Mouse (Mus musculus) adrenal gland, postnatal 25 days (tissue): Measurements from ENCODE around the gene Samm50. TPM values are rescaled to one million over a fixed set of nuclear protein-coding genes. Genes with fewer than 3 reads are reported as not detected.

ENCODE experiments used
- DNase-seq: peaks from one replicate; pipeline ENCODE4 v3.0.0; 2021; ENCODE audit warnings: mixed read lengths
- microRNA-seq, 2 experiments: library from miRNA; unstranded; fragments of <30 nt; microRNA quantifications; one replicate each; pipeline ENCODE4 v1.2.0; 2021
- total RNA-seq: library from RNA; stranded (reverse); gene quantifications from 2 replicates; pipeline ENCODE4 v1.2.3, GENCODE M21; 2021

The Samm50 gene
- total RNA-seq, 1 experiment from 2014 or later: 136 TPM

DNA sequence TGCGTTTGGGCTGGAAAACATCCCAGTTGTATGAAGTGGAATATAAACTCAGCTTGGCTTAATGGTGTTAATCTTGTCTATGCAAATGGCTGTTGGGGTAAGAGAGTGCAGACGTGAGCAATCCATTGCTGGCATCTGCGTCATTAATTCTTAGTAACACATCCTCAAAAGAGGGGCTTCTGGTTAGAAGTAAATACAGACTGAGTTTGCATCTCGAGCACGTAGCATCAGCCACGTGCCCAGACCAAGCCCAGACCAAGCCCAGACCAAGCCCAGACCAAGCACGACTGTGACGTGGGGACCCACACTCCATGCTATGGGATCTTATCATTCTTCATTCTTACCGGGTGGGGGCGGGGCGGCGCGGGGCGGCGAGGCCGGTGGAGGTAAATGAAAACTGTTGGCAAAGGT lies 47.0 kb downstream of the Samm50 start:
- no peak for DNase-seq

- DNase-seq: no peak
These were observed 49.5 kb downstream of the Samm50 start for GRCm38 (mm10) chr15:84241520-84241919.

GRCm38 (mm10) chr15:84245104-84245503 lies 53.1 kb downstream of the Samm50 start:
- DNase-seq: no peak

- no peak for DNase-seq
These were observed 54.2 kb downstream of the Samm50 start for GRCm38 (mm10) chr15:84246195-84246594.

DNA sequence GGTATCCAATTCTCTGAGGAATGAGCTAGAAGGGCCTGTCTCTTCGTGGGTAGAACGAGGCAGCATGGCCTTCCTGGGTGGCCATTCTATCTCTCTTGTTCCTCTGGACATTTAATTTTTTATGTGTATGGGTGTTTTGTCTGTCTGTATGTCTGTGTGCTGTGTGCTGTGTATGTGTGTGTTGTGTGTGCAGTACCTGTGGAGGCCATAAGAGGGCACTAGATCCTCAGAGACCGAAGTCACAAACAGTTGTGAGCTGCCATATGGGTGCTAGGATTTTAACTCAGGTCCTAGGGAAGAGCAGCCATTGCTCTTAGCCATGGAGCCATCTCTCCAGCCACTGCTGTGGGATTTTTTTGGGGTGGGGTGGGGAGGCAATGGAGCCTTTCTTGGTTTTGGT lies 55.3 kb downstream of the Samm50 start:
- DNase-seq: no peak

- DNase-seq: peak; percentile 69
These were observed 59.2 kb downstream of the Samm50 start for GRCm38 (mm10) chr15:84251227-84251626.

DNA sequence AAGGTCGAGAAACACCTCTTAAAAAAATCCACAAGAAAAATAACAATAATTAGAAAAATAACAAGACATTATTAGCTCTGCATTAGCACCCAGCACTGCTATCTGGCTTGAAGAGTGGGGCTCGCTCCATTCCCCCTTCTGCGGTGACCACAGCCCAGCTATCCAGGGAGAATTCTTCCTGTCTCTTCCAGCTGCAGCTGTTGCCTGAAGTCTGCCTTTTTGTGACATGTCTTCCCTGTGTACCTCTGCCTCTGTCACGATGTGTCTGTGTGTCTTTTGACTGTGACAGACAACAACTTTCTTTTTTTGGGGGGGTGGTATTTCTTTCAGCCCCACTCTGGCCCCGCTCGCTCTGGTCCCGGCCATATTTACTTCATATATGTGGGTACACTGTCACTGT lies 60.6 kb downstream of the Samm50 start:
- DNase-seq: no peak

DNA sequence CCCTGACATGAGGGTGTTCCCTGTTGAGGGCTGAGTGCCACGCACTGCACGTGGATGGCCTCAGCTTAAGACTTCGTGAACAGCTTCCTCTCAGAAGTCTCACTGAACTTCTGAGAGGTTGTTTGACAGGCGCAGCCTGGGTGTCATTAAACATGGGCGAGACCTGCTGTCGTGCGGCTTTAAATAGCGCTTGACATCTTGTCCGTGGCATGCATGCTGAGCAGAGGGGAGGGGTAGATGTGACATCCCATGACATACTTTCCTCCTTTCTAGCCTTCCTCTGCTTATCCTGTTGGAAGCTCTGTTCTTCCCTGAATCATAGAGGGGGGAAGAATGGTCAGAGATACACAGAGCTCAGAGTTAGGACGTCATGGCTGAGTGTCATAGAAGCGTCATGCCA lies 61.7 kb downstream of the Samm50 start:
- DNase-seq: no peak

DNA sequence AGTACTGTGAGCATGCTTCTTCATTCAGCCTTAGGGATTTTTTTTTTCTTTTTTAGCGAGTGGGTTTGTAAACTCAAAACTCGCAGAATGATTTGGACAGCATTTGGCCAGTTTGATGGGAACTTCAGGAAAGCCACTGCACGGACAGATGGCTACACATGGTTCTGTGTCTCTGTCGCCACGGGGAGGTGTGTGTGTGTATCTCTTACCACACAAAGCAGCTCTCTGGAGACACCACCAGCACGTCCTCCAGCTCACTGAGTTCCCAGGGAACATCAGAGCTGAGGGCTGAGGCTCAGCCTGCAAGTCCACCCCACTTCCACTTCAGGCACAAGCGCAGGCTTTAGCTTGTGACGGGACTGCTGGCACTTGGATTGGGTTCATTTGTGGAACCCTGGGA lies 62.3 kb downstream of the Samm50 start:
- DNase-seq: no peak

- no peak for DNase-seq
These were observed 64.3 kb downstream of the Samm50 start for GRCm38 (mm10) chr15:84256254-84256850.

DNA sequence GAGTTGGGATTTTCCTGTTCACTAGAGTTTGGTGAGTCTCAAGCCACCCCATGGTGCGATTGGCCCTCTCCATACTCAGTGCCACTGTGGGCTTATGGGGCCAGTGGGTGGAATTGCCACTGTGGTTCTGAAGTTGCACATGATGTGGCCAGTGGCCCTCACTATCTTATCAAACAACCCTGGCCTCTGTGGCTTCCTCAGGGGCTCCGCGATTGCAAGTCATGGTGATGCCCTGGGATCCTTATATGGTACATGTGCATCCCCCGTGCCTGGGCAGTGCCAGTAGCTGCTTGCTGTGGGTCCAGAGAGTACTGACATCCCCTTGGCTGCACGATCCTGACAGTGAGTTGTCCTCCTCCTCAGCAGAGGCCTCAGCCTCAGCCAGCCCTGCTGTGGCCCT lies 64.8 kb downstream of the Samm50 start:
- DNase-seq: no peak

DNA sequence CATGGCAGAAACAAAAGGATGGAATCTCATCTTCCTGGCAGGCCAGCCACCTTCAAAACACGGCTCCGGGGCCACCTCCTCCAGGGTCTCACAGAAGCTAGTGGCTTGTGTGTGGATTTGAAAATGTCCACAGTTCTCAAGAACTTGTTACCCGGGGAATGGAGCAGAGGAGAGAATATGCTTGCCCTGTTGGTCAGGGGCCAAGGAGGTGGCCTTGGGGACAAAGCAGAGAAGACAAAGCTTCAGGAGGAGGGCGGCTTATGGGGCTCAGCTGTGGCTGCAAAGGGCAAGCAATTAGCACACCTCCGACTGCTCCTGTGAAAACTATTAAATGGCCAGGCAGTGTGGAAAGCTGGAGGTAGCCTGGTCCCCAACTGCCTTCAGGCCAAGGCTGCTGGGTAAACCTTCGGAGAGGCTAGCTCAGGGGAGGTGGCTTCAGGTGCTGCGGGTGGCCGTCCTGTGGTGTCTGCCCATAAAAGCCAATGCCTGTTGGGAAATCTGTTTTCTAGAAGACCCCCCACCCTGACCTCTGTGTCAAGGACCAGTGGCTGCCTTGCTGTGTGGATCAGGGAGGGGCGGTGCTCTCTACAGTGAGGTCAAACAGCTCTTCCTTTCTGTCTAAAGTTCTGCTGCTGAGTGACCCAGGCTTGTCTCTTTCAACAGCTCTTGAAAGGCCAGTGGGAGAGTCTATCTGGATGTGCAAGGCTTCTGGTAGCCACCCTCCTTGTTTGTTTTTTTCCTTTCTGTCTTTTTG lies 66.7 kb downstream of the Samm50 start:
- DNase-seq: peak; percentile 51

DNA sequence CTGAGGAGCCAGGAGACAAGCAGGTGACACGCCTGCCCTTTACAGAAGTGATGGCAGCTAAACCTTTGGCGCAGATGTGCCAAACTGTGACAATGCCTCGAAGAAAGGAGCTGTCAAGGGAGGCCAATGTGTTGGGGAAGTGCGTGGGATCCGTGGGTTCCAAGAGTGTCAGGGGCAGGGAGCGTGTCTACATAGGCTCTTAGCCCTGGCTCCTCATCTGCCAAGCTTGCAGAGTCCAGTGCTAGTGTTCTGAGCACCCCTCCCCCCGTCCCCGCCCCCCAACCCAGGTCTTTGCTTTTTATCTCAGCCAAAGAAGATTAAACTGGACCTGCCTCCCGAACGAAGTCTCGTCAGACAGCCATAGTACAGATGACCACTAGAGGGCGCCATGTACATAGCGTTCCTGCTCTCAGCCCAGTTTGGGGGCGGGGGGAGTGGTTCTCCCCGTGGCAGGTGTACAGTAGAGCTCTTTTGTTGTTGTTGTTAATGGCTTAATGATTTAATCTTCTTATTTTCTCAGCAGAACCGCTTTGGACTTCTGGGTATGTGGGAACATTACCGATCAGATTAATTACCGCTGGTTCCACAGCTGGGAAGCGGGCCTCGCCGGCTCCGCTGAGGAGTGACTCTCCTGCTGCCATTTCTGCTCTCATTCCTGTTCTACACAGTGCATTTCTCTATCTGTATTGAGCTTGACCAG lies 68.2 kb downstream of the Samm50 start:
- DNase-seq: peak; percentile 73

- no peak for DNase-seq
These were observed 70.6 kb downstream of the Samm50 start for GRCm38 (mm10) chr15:84262630-84263029.

DNA sequence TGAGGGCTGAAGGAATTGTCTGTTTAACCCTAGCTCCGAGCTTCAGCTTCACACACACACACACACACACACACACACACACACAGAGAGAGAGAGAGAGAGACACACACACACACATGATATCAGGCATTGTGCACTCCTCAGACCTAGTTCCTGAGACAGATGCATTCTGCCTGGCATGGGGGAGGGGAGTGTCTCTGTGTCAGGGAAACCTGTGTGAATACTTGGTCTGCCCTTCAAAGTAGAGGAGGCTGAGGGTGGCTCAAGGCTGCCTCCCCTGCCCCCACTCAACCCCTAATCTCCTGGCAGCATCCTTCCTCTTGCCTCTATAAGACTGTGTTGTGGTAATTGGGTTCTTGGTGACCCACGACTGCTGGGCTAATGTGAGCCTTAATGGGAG lies 71.5 kb downstream of the Samm50 start:
- DNase-seq: no peak

- DNase-seq: peak; percentile 26
These were observed 73.1 kb downstream of the Samm50 start for GRCm38 (mm10) chr15:84265141-84265540.

GRCm38 (mm10) chr15:84266290-84266689 lies 74.2 kb downstream of the Samm50 start:
- no peak for DNase-seq

Small RNA genes lying within 50 kb of the gene (microRNA-seq; reads per million reads assigned to microRNA genes)
- 0 to 0.69 reads per million in 2 experiments for gene Mir6392

Other genes with a start within 250 kb of the Samm50 start
- 0.21 TPM in 1 of 2 replicates, not detected in the other for gene Efcab6, start 126.9 kb upstream of the Samm50 start, total RNA-seq
- 3.0 and 4.1 TPM in 2 replicates for gene Sult4a1, start 86.5 kb upstream of the Samm50 start, total RNA-seq
- not detected in 2 replicates for gene Pnpla5, start 69.1 kb upstream of the Samm50 start, total RNA-seq
- gene Pnpla3, start 24.4 kb upstream of the Samm50 start, total RNA-seq: 33.6 and 34.6 TPM in 2 replicates
- gene Parvb, start 39.8 kb downstream of the Samm50 start, total RNA-seq: 18.0 and 18.8 TPM in 2 replicates
- 1.9 and 3.6 TPM in 2 replicates for gene Parvg, start 131.8 kb downstream of the Samm50 start, total RNA-seq